Mouse (Mus musculus): ENCODE measurements around the gene S1pr1. TPM values are rescaled to one million over a fixed set of nuclear protein-coding genes. Genes with fewer than 3 reads are reported as not detected.

The S1pr1 gene
- polyA plus RNA-seq, 1 experiment from 2014 or later = 15.6 TPM

GRCm38 (mm10) chr3:115669230-115669629 is 45.6 kb downstream of the S1pr1 start:
- H3K4me3 ChIP-seq (ENCODE audit: low read depth, low read length) = no peak overlapping the region
- no peak overlapping the region for H3K4me2 ChIP-seq (ENCODE audit: low read depth, low read length)
- no peaks in the 10 kb centered on the region for H3K36me3 ChIP-seq (replicated peaks; ENCODE audit: control insufficient read depth, insufficient read depth, low read depth, low read length)
- H3K9ac ChIP-seq (replicated peaks; ENCODE audit: low read length) = no peak overlapping the region
- H3K9me3 ChIP-seq (replicated peaks; ENCODE audit: control insufficient read depth, low read length) = no peaks in the 10 kb centered on the region
- no peak for DNase-seq (ENCODE audit: low spot score)
- no peak for ATAC-seq (replicated peaks; ENCODE audit: insufficient number of reproducible peaks, low FRiP score, low TSS enrichment, low read depth)
- 81% methylated on average over 1 of the region's 1 CpGs for WGBS
- H3K27me3 ChIP-seq (ENCODE audit: control insufficient read depth, insufficient read depth, low read length) = no peaks in the 10 kb centered on the region
- H3K27ac ChIP-seq (replicated peaks; ENCODE audit: low read depth, low read length) = no peak overlapping the region
- H3K4me1 ChIP-seq (ENCODE audit: control insufficient read depth, insufficient read depth, low read length) = no peaks in the 10 kb centered on the region

GRCm38 (mm10) chr3:115667182-115667581 is 47.7 kb downstream of the S1pr1 start:
- H3K9ac ChIP-seq (replicated peaks; ENCODE audit: low read length) = no peak overlapping the region
- 83% methylated on average over 2 of the region's 2 CpGs for whole genome bisulfite sequencing
- H3K27me3 ChIP-seq (ENCODE audit: control insufficient read depth, insufficient read depth, low read length) = no peaks in the 10 kb centered on the region
- H3K4me3 ChIP-seq (ENCODE audit: low read depth, low read length) = no peak overlapping the region
- no peaks in the 10 kb centered on the region for H3K4me1 ChIP-seq (ENCODE audit: control insufficient read depth, insufficient read depth, low read length)
- ATAC-seq (replicated peaks; ENCODE audit: insufficient number of reproducible peaks, low FRiP score, low TSS enrichment, low read depth) (no peak), DNase-seq (ENCODE audit: low spot score) (no peak)
- no peaks in the 10 kb centered on the region for H3K36me3 ChIP-seq (replicated peaks; ENCODE audit: control insufficient read depth, insufficient read depth, low read depth, low read length)
- no peaks in the 10 kb centered on the region for H3K9me3 ChIP-seq (replicated peaks; ENCODE audit: control insufficient read depth, low read length)
- H3K27ac ChIP-seq (replicated peaks; ENCODE audit: low read depth, low read length) = no peak overlapping the region
- no peak overlapping the region for H3K4me2 ChIP-seq (ENCODE audit: low read depth, low read length)

- no peak for DNase-seq (ENCODE audit: low spot score)
- Histone ChIP-seq H3K27ac (replicated peaks; ENCODE audit: low read depth, low read length) (no peak overlapping the region), H3K4me1 (ENCODE audit: control insufficient read depth, insufficient read depth, low read length) (no peaks in the 10 kb centered on the region), H3K27me3 (ENCODE audit: control insufficient read depth, insufficient read depth, low read length) (no peaks in the 10 kb centered on the region), H3K9ac (replicated peaks; ENCODE audit: low read length) (no peak overlapping the region), H3K4me3 (ENCODE audit: low read depth, low read length) (no peak overlapping the region), H3K4me2 (ENCODE audit: low read depth, low read length) (no peak overlapping the region), H3K9me3 (replicated peaks; ENCODE audit: control insufficient read depth, low read length) (no peaks in the 10 kb centered on the region), H3K36me3 (replicated peaks; ENCODE audit: control insufficient read depth, insufficient read depth, low read depth, low read length) (no peaks in the 10 kb centered on the region)
- no peak for ATAC-seq (replicated peaks; ENCODE audit: insufficient number of reproducible peaks, low FRiP score, low TSS enrichment, low read depth)
- 79% methylated on average over 8 of the region's 8 CpGs for WGBS
Measured at GRCm38 (mm10) chr3:115666547-115666946, 48.3 kb downstream of the S1pr1 start.

GRCm38 (mm10) chr3:115664497-115664896 is 50.4 kb downstream of the S1pr1 start:
- Histone ChIP-seq H3K9me3 (replicated peaks; ENCODE audit: control insufficient read depth, low read length) (no peaks in the 10 kb centered on the region), H3K4me1 (ENCODE audit: control insufficient read depth, insufficient read depth, low read length) (no peaks in the 10 kb centered on the region), H3K9ac (replicated peaks; ENCODE audit: low read length) (no peak overlapping the region), H3K27me3 (ENCODE audit: control insufficient read depth, insufficient read depth, low read length) (no peaks in the 10 kb centered on the region), H3K36me3 (replicated peaks; ENCODE audit: control insufficient read depth, insufficient read depth, low read depth, low read length) (no peaks in the 10 kb centered on the region), H3K27ac (replicated peaks; ENCODE audit: low read depth, low read length) (no peak overlapping the region), H3K4me2 (ENCODE audit: low read depth, low read length) (no peak overlapping the region), H3K4me3 (ENCODE audit: low read depth, low read length) (no peak overlapping the region)
- ATAC-seq (replicated peaks; ENCODE audit: insufficient number of reproducible peaks, low FRiP score, low TSS enrichment, low read depth) = no peak
- WGBS = 50% methylated on average over 3 of the region's 3 CpGs
- DNase-seq (ENCODE audit: low spot score) = no peak

- peak; percentile 79 for ATAC-seq (replicated peaks; ENCODE audit: insufficient number of reproducible peaks, low FRiP score, low TSS enrichment, low read depth)
- 53% methylated on average over 9 of the region's 9 CpGs for WGBS
Measured at GRCm38 (mm10) chr3:115660701-115661460, 54.0 kb downstream of the S1pr1 start.

More at GRCm38 (mm10) chr3:115660701-115661460, 54.0 kb downstream of the S1pr1 start:
- no peaks in the 10 kb centered on the region for H3K4me1 ChIP-seq (ENCODE audit: control insufficient read depth, insufficient read depth, low read length)
- no peak overlapping the region for H3K27ac ChIP-seq (replicated peaks; ENCODE audit: low read depth, low read length)
- H3K4me2 ChIP-seq (ENCODE audit: low read depth, low read length) = no peak overlapping the region
- no peaks in the 10 kb centered on the region for H3K36me3 ChIP-seq (replicated peaks; ENCODE audit: control insufficient read depth, insufficient read depth, low read depth, low read length)
- H3K4me3 ChIP-seq (ENCODE audit: low read depth, low read length) = no peak overlapping the region
- H3K9me3 ChIP-seq (replicated peaks; ENCODE audit: control insufficient read depth, low read length) = no peaks in the 10 kb centered on the region
- no peak overlapping the region for H3K9ac ChIP-seq (replicated peaks; ENCODE audit: low read length)
- peak; percentile 74 for DNase-seq (ENCODE audit: low spot score)
- H3K27me3 ChIP-seq (ENCODE audit: control insufficient read depth, insufficient read depth, low read length) = no peaks in the 10 kb centered on the region

Other genes with a start within 250 kb of the S1pr1 start
- gene Dph5, start 172.8 kb upstream of the S1pr1 start, polyA plus RNA-seq (2014; fragmentation: Nextera tagmentation; extraction: Ambion mirVana) = 23.5 and 26.6 TPM in 2 replicates